Mouse (Mus musculus) ES-E14 (cell line): ENCODE results near the gene Gdap2. TPM values are rescaled to one million over a fixed set of nuclear protein-coding genes. Genes with fewer than 3 reads are reported as not detected.

ENCODE experiments used
- DNase-seq: peaks from one replicate; pipeline ENCODE4 v3.0.0-alpha.2; 2013; ENCODE audit warnings: low read depth, low spot score
- H3K27ac ChIP-seq: 2 replicates; pipeline ENCODE4 v1.5.1; 2012; ENCODE audit warnings: low read depth, mild to moderate bottlenecking, low read length, moderate library complexity, mixed read lengths; ENCODE audit not compliant: poor library complexity, insufficient read depth, severe bottlenecking
- H3K36me3 ChIP-seq: 2 replicates; pipeline ENCODE4 v1.6.1; 2012; ENCODE audit warnings: mild to moderate bottlenecking, low read length, moderate library complexity, mixed read lengths; ENCODE audit not compliant: control insufficient read depth, poor library complexity, insufficient read depth, severe bottlenecking
- H3K4me1 ChIP-seq, 2 experiments: fragments of 150-350 bp in 1 of 2; sonication (generic) in 1 of 2; 2 replicates each; pipeline ENCODE4 v1.6.1; 2012; ENCODE audit warnings: low read length in 2 of 2, mild to moderate bottlenecking in 1 of 2, mixed read lengths in 1 of 2; ENCODE audit not compliant: control insufficient read depth in 2 of 2, insufficient read depth in 2 of 2, poor library complexity in 1 of 2
- H3K4me3 ChIP-seq, 2 experiments: fragments of 150-350 bp in 1 of 2; sonication (generic) in 1 of 2; 2 replicates each; pipeline ENCODE4 v1.5.1; 2012; ENCODE audit warnings: low read length in 2 of 2, low read depth in 1 of 2, mild to moderate bottlenecking in 1 of 2, mixed read lengths in 1 of 2; ENCODE audit not compliant: insufficient read depth in 1 of 2, poor library complexity in 1 of 2, severe bottlenecking in 1 of 2
- H3K9ac ChIP-seq: 2 replicates; pipeline ENCODE4 v1.6.1; 2012; ENCODE audit warnings: low read depth, mild to moderate bottlenecking, low read length, mixed read lengths; ENCODE audit not compliant: poor library complexity, insufficient read depth, severe bottlenecking
- H3K9me3 ChIP-seq: fragments of 150-350 bp; sonication (generic); 2 replicates; pipeline ENCODE4 v1.6.1; 2012; ENCODE audit warnings: low read depth, mild to moderate bottlenecking, low read length; ENCODE audit not compliant: control insufficient read depth, insufficient read depth
- CHD2 ChIP-seq: IDR thresholded peaks from 2 replicates; pipeline ENCODE4 v1.6.1; 2014; ENCODE audit warnings: mild to moderate bottlenecking, low read depth, low read length, inconsistent platforms
- HCFC1 ChIP-seq: IDR thresholded peaks from 2 replicates; pipeline ENCODE4 v1.6.1; 2012; ENCODE audit warnings: low read length, inconsistent platforms, borderline replicate concordance; ENCODE audit not compliant: insufficient read depth
- MAFK ChIP-seq: IDR thresholded peaks from 2 replicates; pipeline ENCODE4 v1.6.1; 2014; ENCODE audit warnings: mild to moderate bottlenecking, low read depth, low read length, inconsistent platforms; ENCODE audit not compliant: insufficient read depth
- ZC3H11A ChIP-seq: IDR thresholded peaks from 2 replicates; pipeline ENCODE4 v1.6.1; 2012; ENCODE audit warnings: low read depth, mild to moderate bottlenecking, inconsistent platforms, low read length, borderline replicate concordance
- ZNF384 ChIP-seq: IDR thresholded peaks from 2 replicates; pipeline ENCODE4 v1.6.1; 2012; ENCODE audit warnings: low read depth, low read length, inconsistent platforms
- in situ Hi-C, 2 experiments: fragments of 600-800 bp; cut with MboI; formaldehyde crosslinking; loops; one replicate each; pipeline ENCODE4 v1.15.1; 2025; ENCODE audit warnings: low sequenced_read_pairs in 2 of 2, inconsistent platforms in 1 of 2; ENCODE audit not compliant: unreplicated experiment in 2 of 2
- total RNA-seq: library from RNA; depleted of rRNA; stranded (reverse); fragments of 300-350 nt; gene quantifications from 2 replicates; pipeline ENCODE4 v1.2.3, GENCODE M21; 2012; rRNA removed

Gdap2 gene
- 8.8 and 13.9 TPM in 2 replicates for total RNA-seq

- peaks cover 15% of the 10 kb centered on the region for H3K36me3 ChIP-seq
- no peak within 1 kb of the TSS for H3K27ac ChIP-seq
- H3K4me3 ChIP-seq, result peak within 1 kb of the TSS; percentile 94 to 98
- DNase-seq, result peak; percentile 87
- H3K9ac ChIP-seq, result peak within 1 kb of the TSS; percentile 96
- H3K9me3 ChIP-seq, result no peaks in the 10 kb centered on the region
- peaks cover 0 to 3% of the 10 kb centered on the region in 2 experiments; a peak in 1 of 4 replicates for H3K4me1 ChIP-seq
- in situ Hi-C loops, result loop anchor here in 1 of 2 experiments (25.0 kb wide), 1 partner anchor 1425 kb away; no protein-coding TSS in a partner anchor
- TF ChIP-seq CHD2 (0 out of 2 replicates have a peak, but pooled peaks have one; percentile 62), HCFC1 (peak; percentile 74; the same call in 1 of the 2 replicates), ZNF384 (no peak)
These were observed at the start of gene Gdap2, which contains the start of gene Wdr3 for GRCm38 (mm10) chr3:100162315-100163105. Gdap2 (plus strand) TSS chr3:100162381. Wdr3 (minus strand) TSS chr3:100162407.

GRCm38 (mm10) chr3:100118681-100119080 lies 43.5 kb upstream of the Gdap2 start:
- Histone ChIP-seq H3K9me3 (no peaks in the 10 kb centered on the region), H3K4me3 (no peak overlapping the region), H3K9ac (no peak overlapping the region), H3K4me1 (no peaks in the 10 kb centered on the region), H3K36me3 (no peaks in the 10 kb centered on the region), H3K27ac (no peak overlapping the region)
- no peak for TF ChIP-seq HCFC1
- no peak for TF ChIP-seq MAFK
- DNase-seq, result no peak
- in situ Hi-C loops, result no loop called here

- Histone ChIP-seq H3K4me1 (no peaks in the 10 kb centered on the region), H3K4me3 (no peak overlapping the region), H3K9ac (no peak overlapping the region), H3K9me3 (no peaks in the 10 kb centered on the region), H3K36me3 (no peaks in the 10 kb centered on the region), H3K27ac (no peak overlapping the region)
- TF ChIP-seq HCFC1, result no peak
- in situ Hi-C loops, result no loop called here
- no peak for DNase-seq
These were observed 40.2 kb upstream of the Gdap2 start for GRCm38 (mm10) chr3:100121961-100122360.

- DNase-seq, result no peak
- in situ Hi-C loops, result no loop called here
- Histone ChIP-seq H3K4me3 (no peak overlapping the region), H3K4me1 (no peaks in the 10 kb centered on the region), H3K9me3 (no peaks in the 10 kb centered on the region), H3K27ac (no peak overlapping the region), H3K36me3 (no peaks in the 10 kb centered on the region), H3K9ac (no peak overlapping the region)
- TF ChIP-seq HCFC1 (no peak), MAFK (no peak), CHD2 (no peak), ZNF384 (no peak), ZC3H11A (no peak)
These were observed 39.7 kb upstream of the Gdap2 start for GRCm38 (mm10) chr3:100122445-100122844.
